Mouse (Mus musculus) spleen, adult 12 weeks (tissue): ENCODE measurements around the gene Itgal.
"Not testable (repeated sequence)": the region's sequence is repeated elsewhere in the genome, so short reads cannot be mapped to it uniquely, and the experiment has no call there.

Source experiments
- DNase-seq: peaks from one replicate; pipeline ENCODE4 v3.0.0; 2022; ENCODE audit warnings: low spot score

The Itgal gene

GRCm38 (mm10) chr7:127342332-127342731 is 46.3 kb downstream of the Itgal start:
- DNase-seq = no peak

- no peak for DNase-seq
These were observed 46.8 kb downstream of the Itgal start for GRCm38 (mm10) chr7:127342888-127343287.

GRCm38 (mm10) chr7:127343351-127344019 is 47.4 kb downstream of the Itgal start:
- no peak for DNase-seq

GRCm38 (mm10) chr7:127344371-127344770 is 48.3 kb downstream of the Itgal start:
- no peak for DNase-seq

- DNase-seq = no peak
These were observed 49.0 kb downstream of the Itgal start for GRCm38 (mm10) chr7:127345092-127345491.

GRCm38 (mm10) chr7:127345512-127346325 is 49.7 kb downstream of the Itgal start, which contains the start of gene Zfp768:
Gene Zfp768 (minus strand): TSS chr7:127345589.
- peak; percentile 80 for DNase-seq

- DNase-seq = no peak
These were observed 50.6 kb downstream of the Itgal start for GRCm38 (mm10) chr7:127346676-127347075.

GRCm38 (mm10) chr7:127351230-127352004 is 55.4 kb downstream of the Itgal start:
- no peak for DNase-seq

- no peak for DNase-seq
These were observed 59.7 kb downstream of the Itgal start for GRCm38 (mm10) chr7:127355796-127356195.

- no peak for DNase-seq
These were observed 61.8 kb downstream of the Itgal start for GRCm38 (mm10) chr7:127357871-127358270.

GRCm38 (mm10) chr7:127358472-127358871 is 62.4 kb downstream of the Itgal start:
- no peak for DNase-seq

GRCm38 (mm10) chr7:127360265-127360664 is 64.2 kb downstream of the Itgal start:
- DNase-seq = no peak

GRCm38 (mm10) chr7:127361449-127361848 is 65.4 kb downstream of the Itgal start:
- DNase-seq = no peak

GRCm38 (mm10) chr7:127362418-127362817 is 66.4 kb downstream of the Itgal start:
- DNase-seq = not testable (repeated sequence)

GRCm38 (mm10) chr7:127363475-127363921 is 67.4 kb downstream of the Itgal start:
- no peak for DNase-seq

- no peak for DNase-seq
These were observed 68.1 kb downstream of the Itgal start for GRCm38 (mm10) chr7:127364166-127364565.

- DNase-seq = no peak
These were observed 70.2 kb downstream of the Itgal start for GRCm38 (mm10) chr7:127366249-127366648.

- no peak for DNase-seq
These were observed 75.2 kb downstream of the Itgal start for GRCm38 (mm10) chr7:127371213-127371612.

- not testable (repeated sequence) for DNase-seq
These were observed 75.8 kb downstream of the Itgal start for GRCm38 (mm10) chr7:127371870-127372269.

GRCm38 (mm10) chr7:127375271-127376245 is 79.5 kb downstream of the Itgal start, which contains the start of gene Zfp747:
Gene Zfp747 (minus strand): TSS chr7:127376050.
- DNase-seq = peak; percentile 83

- no peak for DNase-seq
These were observed 82.4 kb downstream of the Itgal start for GRCm38 (mm10) chr7:127378310-127378921.
